8 mouse cellular contexts compared by ENCODE assay signal in the genomic region with DNA sequence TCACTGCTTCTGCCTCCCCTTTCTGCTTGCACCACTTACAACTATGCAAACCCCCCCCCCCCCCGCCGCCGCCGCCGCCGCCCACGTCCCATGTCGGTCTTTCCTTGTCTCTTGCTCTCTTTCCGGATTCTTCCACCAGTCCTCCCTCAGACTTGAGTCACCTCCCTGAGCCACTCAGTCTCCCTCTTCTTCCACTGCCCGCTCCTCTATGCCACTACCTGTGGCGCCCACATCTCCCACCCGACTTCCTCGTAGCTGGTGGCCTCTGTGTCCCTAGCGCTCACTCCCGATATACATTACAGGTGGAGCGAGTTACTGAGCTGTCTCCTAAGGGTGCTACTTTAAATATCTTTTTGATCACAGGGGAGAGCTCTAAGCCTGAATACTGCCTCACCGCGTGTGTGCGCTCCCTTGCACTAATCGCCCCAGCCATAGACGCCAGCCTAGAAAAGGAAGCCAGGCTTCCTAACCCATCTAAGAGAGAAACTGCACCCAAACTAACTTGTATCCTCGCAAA. TPM values are rescaled to one million over a fixed set of nuclear protein-coding genes. Genes with fewer than 3 reads are reported as not detected.
DNase-seq lines count a peak whose midpoint lies in the region; ATAC-seq lines count a peak whose summit lies in the region.

No protein-coding gene starts in this region.

- H3K9ac ChIP-seq in liver, embryonic 11.5 days (ENCODE audit: low read depth, low read length), result no peak overlapping the region
- 0 out of 2 replicates have a peak overlapping the region, but pooled peaks have one; percentile 18 for H3K9ac ChIP-seq in embryonic facial prominence, embryonic 11.5 days (replicated peaks; ENCODE audit: low read length)
- no peak overlapping the region for H3K9ac ChIP-seq in hindbrain, embryonic 11.5 days (ENCODE audit: low read depth, low read length)
- no peak overlapping the region for H3K9ac ChIP-seq in midbrain, embryonic 14.5 days (replicated peaks; ENCODE audit: low read length)

- H3K27ac ChIP-seq in liver, embryonic 11.5 days (ENCODE audit: low read depth, low read length), result no peak overlapping the region
- no peak overlapping the region for H3K27ac ChIP-seq in embryonic facial prominence, embryonic 11.5 days (replicated peaks; ENCODE audit: low read depth, low read length)
- H3K27ac ChIP-seq in hindbrain, embryonic 11.5 days (ENCODE audit: low read depth, low read length), result no peak overlapping the region
- H3K27ac ChIP-seq in midbrain, embryonic 14.5 days (replicated peaks; ENCODE audit: low read depth, low read length), result no peak overlapping the region

- no peaks in the 10 kb centered on the region for H3K36me3 ChIP-seq in liver, embryonic 11.5 days (ENCODE audit: control insufficient read depth, insufficient read depth, low read length)
- no peaks in the 10 kb centered on the region for H3K36me3 ChIP-seq in embryonic facial prominence, embryonic 11.5 days (replicated peaks; ENCODE audit: control insufficient read depth, insufficient read depth, low read depth, low read length)
- H3K36me3 ChIP-seq in hindbrain, embryonic 11.5 days (ENCODE audit: control insufficient read depth, insufficient read depth, low read length), result no peaks in the 10 kb centered on the region
- H3K36me3 ChIP-seq in midbrain, embryonic 14.5 days (ENCODE audit: control insufficient read depth, insufficient read depth, low read length), result no peaks in the 10 kb centered on the region

- H3K4me3 ChIP-seq in liver, embryonic 11.5 days (ENCODE audit: low read depth, low read length), result peak overlapping the region; percentile 22; the same call in 1 of the 2 replicates
- H3K4me3 ChIP-seq in embryonic facial prominence, embryonic 11.5 days (ENCODE audit: low read depth, low read length), result peak overlapping the region; percentile 8
- H3K4me3 ChIP-seq in hindbrain, embryonic 11.5 days (ENCODE audit: low read depth, low read length), result no peak overlapping the region
- 0 out of 2 replicates have a peak overlapping the region, but pooled peaks have one; percentile 3 for H3K4me3 ChIP-seq in midbrain, embryonic 14.5 days (replicated peaks; ENCODE audit: low read depth, low read length)

- no peaks in the 10 kb centered on the region for H3K9me3 ChIP-seq in liver, embryonic 11.5 days (ENCODE audit: control insufficient read depth, low read length)
- H3K9me3 ChIP-seq in embryonic facial prominence, embryonic 11.5 days (replicated peaks; ENCODE audit: control insufficient read depth, low read length), result no peaks in the 10 kb centered on the region
- no peaks in the 10 kb centered on the region for H3K9me3 ChIP-seq in hindbrain, embryonic 11.5 days (ENCODE audit: control insufficient read depth, low read length)
- no peaks in the 10 kb centered on the region for H3K9me3 ChIP-seq in midbrain, embryonic 14.5 days (ENCODE audit: control insufficient read depth, low read length)

- peak overlapping the region; percentile 51 for H3K4me2 ChIP-seq in liver, embryonic 11.5 days
- H3K4me2 ChIP-seq in embryonic facial prominence, embryonic 11.5 days (ENCODE audit: low read depth, low read length), result peak overlapping the region; percentile 46
- peak overlapping the region; percentile 21; the same call in 1 of the 2 replicates for H3K4me2 ChIP-seq in hindbrain, embryonic 11.5 days (replicated peaks; ENCODE audit: low read depth, low read length)
- H3K4me2 ChIP-seq in midbrain, embryonic 14.5 days (ENCODE audit: low read length), result peak overlapping the region; percentile 8; the same call in 1 of the 2 replicates

- WGBS in liver, embryonic 11.5 days, result 2% methylated on average over 18 of the region's 22 CpGs
- WGBS in embryonic facial prominence, embryonic 11.5 days, result under 1% methylated on average over 18 of the region's 22 CpGs
- WGBS in hindbrain, embryonic 11.5 days, result 0% methylated on average over 20 of the region's 22 CpGs
- under 1% methylated on average over 21 of the region's 22 CpGs for WGBS in midbrain, embryonic 14.5 days

- peak; percentile 34 for DNase-seq in liver, embryonic 11.5 days (ENCODE audit: low spot score)
- DNase-seq in liver (no peak), adipocyte (ENCODE audit: low spot score) (no peak)
- DNase-seq in embryonic facial prominence, embryonic 11.5 days (ENCODE audit: low spot score), result peak; percentile 29
- peak; percentile 37 for DNase-seq in hindbrain, embryonic 11.5 days (ENCODE audit: low spot score)
- DNase-seq in midbrain, embryonic 14.5 days, result peak; percentile 37
- no peak for DNase-seq in gastrocnemius, postnatal 4 days (ENCODE audit: low spot score in 2 of 2)
- no peak for DNase-seq in T-cell, adult 2 months (ENCODE audit: low spot score)

- peaks cover 76% of the 10 kb centered on the region for H3K27me3 ChIP-seq in liver, embryonic 11.5 days (replicated peaks; ENCODE audit: control insufficient read depth, insufficient read depth, low read length)
- H3K27me3 ChIP-seq in embryonic facial prominence, embryonic 11.5 days (ENCODE audit: control insufficient read depth, insufficient read depth, low read length), result peaks cover 25% of the 10 kb centered on the region
- peaks cover 57% of the 10 kb centered on the region for H3K27me3 ChIP-seq in hindbrain, embryonic 11.5 days (ENCODE audit: control insufficient read depth, insufficient read depth, low read length)
- peaks cover 63% of the 10 kb centered on the region for H3K27me3 ChIP-seq in midbrain, embryonic 14.5 days (ENCODE audit: control insufficient read depth, insufficient read depth, low read length)

- peaks cover 8% of the 10 kb centered on the region; the same call in 1 of the 2 replicates for H3K4me1 ChIP-seq in liver, embryonic 11.5 days (replicated peaks; ENCODE audit: control insufficient read depth, insufficient read depth, low read length)
- no peaks in the 10 kb centered on the region; the same call in 1 of the 2 replicates for H3K4me1 ChIP-seq in embryonic facial prominence, embryonic 11.5 days (ENCODE audit: control insufficient read depth, insufficient read depth, low read length)
- H3K4me1 ChIP-seq in hindbrain, embryonic 11.5 days (replicated peaks; ENCODE audit: control insufficient read depth, insufficient read depth, low read length), result 0 out of 2 replicates have a peak, but pooled peaks cover 3% of the 10 kb centered on the region
- peaks cover 20% of the 10 kb centered on the region for H3K4me1 ChIP-seq in midbrain, embryonic 14.5 days (ENCODE audit: control insufficient read depth, insufficient read depth, low read length)

- ATAC-seq in liver, embryonic 11.5 days (replicated peaks; ENCODE audit: low FRiP score), result no peak
- ATAC-seq in embryonic facial prominence, embryonic 11.5 days (replicated peaks; ENCODE audit: insufficient number of reproducible peaks, low FRiP score, low TSS enrichment, low read depth), result no peak
- no peak for ATAC-seq in hindbrain, embryonic 11.5 days (ENCODE audit: low FRiP score)
- no peak for ATAC-seq in midbrain, embryonic 14.5 days (ENCODE audit: low FRiP score, low TSS enrichment)

RNA-seq across cellular contexts. Expression of a gene that starts 38.8 kb away (rescaled TPM):
- 15.6 and 17.7 TPM in 2 replicates for polyA plus RNA-seq in liver, embryonic 11.5 days (2014; fragmentation: Nextera tagmentation; extraction: Ambion mirVana)
- 32.1 and 33.2 TPM in 2 replicates for polyA plus RNA-seq in embryonic facial prominence, embryonic 11.5 days (2014; fragmentation: Nextera tagmentation; extraction: Ambion mirVana)
- 27.5 and 27.8 TPM in 2 replicates for polyA plus RNA-seq in hindbrain, embryonic 11.5 days (2014; fragmentation: Nextera tagmentation; extraction: Ambion mirVana)
- 19.9 and 21.9 TPM in 2 replicates for polyA plus RNA-seq in midbrain, embryonic 14.5 days (2014; fragmentation: Nextera tagmentation; extraction: Ambion mirVana)
- 10 to 100 TPM; 11.1 to 13.6 TPM for total RNA-seq in gastrocnemius, postnatal 4 days (2021)

Comparison
In these comparisons a context has a peak if more than half of its experiments do, and no peak if none do; other contexts are left out.
1. DNase-seq: peak in liver, embryonic 11.5 days (single experiment), embryonic facial prominence, embryonic 11.5 days (single experiment), hindbrain, embryonic 11.5 days (single experiment) and midbrain, embryonic 14.5 days (single experiment); none in liver (single experiment), adipocyte (single experiment), gastrocnemius, postnatal 4 days (0 of 2) and T-cell, adult 2 months (single experiment).
2. Peak in every context shown above with its lines, with median percentiles within 50 percentile points of each other: H3K4me2 ChIP-seq.